Mouse (Mus musculus) embryonic stem cell, embryonic (primary cell): ENCODE results near the gene Rab36.

Experiments
- CTCF ChIA-PET, 4 experiments: fragments of 300-600 bp in 2 of 4; fragments of 350-600 bp in 2 of 4; sonication (Branson Sonifier 250); formaldehyde crosslinking; loops; one replicate each; lab custom pipeline; 2022; ENCODE audit warnings: inconsistent platforms in 2 of 4; lab: Charles Lee
- POLR2A ChIA-PET, 4 experiments: fragments of 300-600 bp in 2 of 4; fragments of 350-600 bp in 2 of 4; sonication (Branson Sonifier 250); formaldehyde crosslinking; loops; one replicate each; lab custom pipeline; 2022; ENCODE audit warnings: antibody characterized with exemption in 4 of 4, inconsistent platforms in 1 of 4; lab: Charles Lee

The Rab36 gene

DNA sequence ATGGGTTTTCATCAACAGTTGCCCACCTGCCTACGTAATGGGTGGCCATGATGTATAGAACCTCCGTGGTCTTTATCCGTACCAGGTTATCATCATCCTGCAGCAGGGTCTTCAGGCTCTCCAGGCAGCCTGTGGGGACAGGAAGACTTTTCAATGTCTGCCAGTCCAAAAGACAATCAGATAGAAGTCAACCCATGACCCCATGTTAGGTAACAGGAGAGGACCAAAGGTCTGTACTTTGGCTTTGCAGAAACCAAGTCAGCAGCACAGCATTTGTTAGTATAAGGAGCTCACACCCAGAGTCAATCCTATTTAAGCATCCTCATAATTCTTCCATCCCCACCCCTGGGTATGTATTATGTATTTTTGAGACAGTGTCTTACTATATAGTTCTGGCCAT lies 7.2 kb upstream of the Rab36 start:
- ChIA-PET CTCF (no interaction called here), POLR2A (no interaction called here)

DNA sequence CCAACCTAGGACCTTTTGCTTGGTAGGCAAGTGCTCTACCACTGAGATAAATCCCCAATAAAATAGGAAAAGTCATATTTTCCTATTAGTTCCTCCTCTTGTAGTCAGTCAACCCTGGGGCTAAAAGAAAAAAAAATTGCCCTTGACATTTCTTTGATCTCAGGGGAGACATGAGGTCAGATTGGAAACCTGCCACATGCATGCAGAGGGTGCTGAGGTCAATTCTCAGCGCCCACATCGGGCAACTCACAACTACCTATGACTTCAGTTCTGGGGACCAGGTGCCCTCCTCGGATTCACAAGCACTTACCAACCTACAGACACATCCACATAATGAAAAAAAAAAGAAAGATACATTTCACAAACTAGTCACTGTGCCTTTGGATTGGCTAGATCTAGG lies 6.6 kb upstream of the Rab36 start:
- POLR2A ChIA-PET: no interaction called here
- CTCF ChIA-PET: no interaction called here

DNA sequence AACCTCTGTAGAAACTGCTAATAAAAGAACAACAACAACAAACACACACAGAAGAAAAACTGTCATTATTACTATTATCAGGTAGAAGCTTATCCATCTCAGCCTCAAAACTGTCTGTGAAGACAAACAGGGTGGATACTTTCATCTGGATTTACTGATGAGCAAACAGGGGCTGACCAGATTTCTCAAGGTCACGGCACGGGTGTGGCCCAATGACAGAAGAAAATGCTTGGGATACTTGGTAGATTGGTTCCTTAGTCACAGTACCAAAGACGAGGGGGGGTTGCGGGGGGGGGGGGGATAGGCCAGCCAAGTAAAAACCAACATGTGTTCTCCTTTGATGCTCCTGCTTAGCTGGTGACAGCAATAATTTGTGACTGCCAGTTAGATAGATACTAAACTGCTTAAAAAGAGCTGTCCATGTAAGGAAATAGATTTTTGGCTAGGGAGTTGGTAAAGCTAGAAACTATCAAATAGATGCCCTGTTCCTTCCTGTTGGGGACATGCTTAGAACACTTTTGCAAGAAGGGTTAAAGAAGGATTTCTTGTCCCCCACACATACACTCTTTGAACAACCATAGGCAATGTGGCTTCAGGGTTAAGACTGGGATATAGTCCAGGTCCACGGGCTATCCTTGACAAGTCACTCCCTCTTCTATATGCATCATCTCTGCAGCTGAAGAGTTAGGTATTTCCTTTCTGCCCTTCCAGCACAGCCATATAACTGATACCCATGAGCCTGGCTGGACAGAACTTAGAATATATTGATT lies 5.3 kb upstream of the Rab36 start:
- POLR2A ChIA-PET: interaction anchor here in 1 of 4 experiments (0.5 to 0.7 kb wide), 2 partner anchors 11 to 122 kb away, joined by 3 to 4 read pairs; no protein-coding TSS in a partner anchor

DNA sequence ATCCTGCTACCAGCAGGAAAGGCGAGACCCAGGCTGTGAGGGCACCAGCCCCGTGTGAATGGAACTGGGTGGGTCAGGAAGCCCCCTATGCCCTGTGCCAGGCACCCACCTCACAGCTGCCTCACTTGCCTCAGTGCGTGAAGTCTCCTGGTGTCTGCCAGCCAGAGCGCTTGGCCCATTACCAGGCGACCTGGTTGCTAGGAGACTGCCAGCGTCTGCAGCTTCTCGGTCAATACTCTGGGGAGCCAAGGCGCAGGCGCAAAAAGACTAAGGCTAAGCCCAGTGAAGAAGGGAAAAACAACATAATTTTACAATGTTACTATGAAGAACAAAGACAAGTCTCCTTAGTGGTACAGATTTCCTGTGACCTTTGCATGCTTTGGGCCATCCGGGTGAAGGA lies 4.5 kb upstream of the Rab36 start, which contains the start of gene Rsph14:
Gene Rsph14, minus strand, starts transcription at position 192 of the 400 bp plus-strand sequence.
- CTCF ChIA-PET: interaction anchor here in 2 of 4 experiments (0.5 kb wide), 2 partner anchors 16 to 569 kb away, joined by 3 to 4 read pairs; no protein-coding TSS in a partner anchor
- POLR2A ChIA-PET: interaction anchor here in 1 of 4 experiments (0.6 kb wide), 1 partner anchor 27 kb away, joined by 5 read pairs; no protein-coding TSS in a partner anchor

More for the DNA sequence above, 5.3 kb upstream of the Rab36 start:
- CTCF ChIA-PET: interaction anchor here in 1 of 4 experiments (0.5 to 0.7 kb wide), 3 partner anchors 12 to 115 kb away, joined by 3 read pairs; no protein-coding TSS in a partner anchor

DNA sequence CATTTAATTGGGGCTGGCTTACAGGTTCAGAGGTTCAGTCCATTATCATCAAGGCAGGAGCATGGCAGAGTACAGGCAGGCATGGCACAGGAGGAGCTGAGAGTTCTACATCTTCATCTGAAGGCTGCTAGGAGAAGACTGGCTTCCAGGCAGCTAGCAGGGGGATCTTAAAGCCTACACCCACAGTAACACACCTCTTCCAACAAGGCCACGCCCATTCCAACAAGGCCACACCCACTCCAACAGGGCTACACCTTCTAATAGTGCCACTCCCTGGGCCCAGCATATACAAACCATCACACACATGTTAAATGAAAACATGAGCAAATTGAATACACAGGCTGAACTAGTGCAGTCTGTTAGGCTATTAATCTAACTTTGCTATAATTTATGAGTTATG lies 5.2 kb downstream of the Rab36 start:
- CTCF ChIA-PET: interaction anchor here in 2 of 4 experiments (1.1 to 1.6 kb wide), 2 partner anchors 109 to 110 kb away, joined by 4 to 6 read pairs; no protein-coding TSS in a partner anchor
- POLR2A ChIA-PET: interaction anchor here in 1 of 4 experiments (1.1 kb wide), 1 partner anchor 19 kb away, joined by 3 read pairs; the partner anchor contains the start of gene Bcr

DNA sequence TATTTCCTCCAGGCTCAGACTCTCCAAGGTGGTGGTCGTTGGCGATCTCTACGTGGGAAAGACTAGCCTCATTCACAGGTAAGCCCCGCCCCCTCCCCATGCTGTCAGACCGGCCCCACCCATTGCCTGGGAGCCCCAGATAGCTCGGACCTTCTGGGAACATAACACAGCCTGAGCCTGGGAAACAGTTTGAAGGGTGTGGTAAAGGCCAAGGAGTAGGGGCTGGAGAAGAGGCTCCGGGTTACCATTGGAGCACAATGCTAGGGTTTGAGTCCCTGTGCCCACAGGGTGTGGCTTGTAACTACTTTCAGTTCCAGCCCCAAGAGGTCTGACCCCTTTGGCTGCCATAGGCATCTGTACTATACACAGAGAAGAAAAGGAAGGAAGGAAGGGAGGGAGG lies 7.6 kb downstream of the Rab36 start:
- ChIA-PET POLR2A (no interaction called here), CTCF (interaction anchor here in 2 of 4 experiments (1.0 to 2.8 kb wide), 2 partner anchors 107 kb away, joined by 3 to 13 read pairs; no protein-coding TSS in a partner anchor)

DNA sequence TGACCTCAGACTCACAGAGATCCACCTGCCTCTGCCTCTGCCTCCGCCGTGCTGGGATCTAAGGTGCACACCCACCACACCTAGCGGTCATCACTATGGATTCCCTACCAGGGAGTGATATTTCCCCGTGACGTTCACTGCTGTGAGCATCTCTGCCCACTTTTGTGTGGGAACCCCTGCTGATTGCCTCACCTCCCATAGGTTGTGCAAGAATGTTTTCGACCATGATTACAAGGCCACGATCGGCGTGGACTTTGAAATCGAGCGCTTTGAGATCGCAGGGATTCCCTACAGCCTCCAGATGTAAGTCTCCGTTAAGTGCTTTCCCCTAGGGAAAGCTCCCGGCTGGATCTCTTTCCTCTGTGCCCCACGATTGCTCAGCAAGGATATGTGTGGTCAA lies 9.0 kb downstream of the Rab36 start:
- CTCF ChIA-PET: interaction anchor here in 2 of 4 experiments (1.0 to 2.8 kb wide), 2 partner anchors 12 to 106 kb away, joined by 3 to 13 read pairs; no protein-coding TSS in a partner anchor
- POLR2A ChIA-PET: interaction anchor here in 1 of 4 experiments (1.2 kb wide), 1 partner anchor 13 kb away, joined by 9 read pairs; no protein-coding TSS in a partner anchor

DNA sequence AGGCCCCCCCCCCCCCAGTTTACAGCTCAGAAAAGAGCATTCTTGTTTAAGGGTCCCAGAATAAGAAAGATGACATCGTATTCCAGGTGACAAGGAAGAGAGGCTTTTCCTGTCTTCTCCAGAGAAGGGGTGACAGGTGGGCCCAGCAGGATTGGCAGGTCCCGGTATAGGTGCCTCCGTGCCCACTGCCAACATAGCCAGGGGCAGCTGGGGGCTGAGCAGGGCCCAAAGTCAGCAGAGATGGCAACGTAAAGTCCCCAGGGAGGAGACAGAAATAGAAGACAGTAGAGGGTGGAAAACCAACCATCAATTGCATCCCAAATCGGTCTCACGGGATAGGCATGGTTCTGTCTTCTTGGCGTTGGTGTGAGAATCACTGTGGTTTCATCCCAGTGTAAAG lies 11.9 kb downstream of the Rab36 start:
- CTCF ChIA-PET: interaction anchor here in 1 of 4 experiments (0.6 kb wide), 1 partner anchor 40 kb away, joined by 3 read pairs; no protein-coding TSS in a partner anchor
- POLR2A ChIA-PET: interaction anchor here in 1 of 4 experiments (1.9 kb wide), 1 partner anchor 11 kb away, joined by 9 read pairs; the partner anchor contains the start of gene Bcr

DNA sequence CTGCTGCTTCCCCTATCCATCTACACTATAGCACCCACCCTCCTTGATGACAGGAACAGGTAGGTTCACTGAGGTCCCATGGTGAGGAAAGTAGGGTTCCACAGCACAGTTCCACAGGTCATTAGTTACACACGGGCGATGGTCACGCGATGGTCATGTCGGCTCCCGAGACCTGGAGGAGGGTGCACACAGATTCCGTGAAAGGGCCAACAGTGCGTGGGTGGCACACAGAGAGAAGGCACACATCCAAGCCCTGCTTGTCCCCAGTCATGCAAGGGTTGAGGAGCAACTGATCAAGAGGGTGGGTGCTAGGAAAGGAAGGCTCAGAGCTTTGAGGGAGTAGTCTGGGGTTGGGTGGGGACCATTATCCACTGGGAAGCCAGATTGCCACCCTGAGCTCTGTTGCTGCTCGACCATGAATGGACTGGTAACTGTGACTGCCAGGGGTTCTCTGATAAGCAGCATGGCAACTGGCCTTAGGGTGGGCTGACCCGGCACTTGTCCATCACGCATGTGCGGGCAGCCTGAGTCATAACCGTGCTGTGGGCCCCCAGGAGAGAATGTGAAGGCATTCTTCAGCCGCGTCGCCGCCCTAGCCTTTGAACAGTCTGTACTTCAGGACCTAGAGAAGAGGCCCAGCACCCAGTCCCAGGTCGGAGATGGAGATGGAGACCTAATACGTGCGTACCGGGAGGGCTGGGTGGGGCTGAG lies 14.7 kb downstream of the Rab36 start:
- CTCF ChIA-PET: interaction anchor here in 2 of 4 experiments (1.2 to 1.5 kb wide), 2 partner anchors 100 kb away, joined by 3 to 6 read pairs; no protein-coding TSS in a partner anchor
- POLR2A ChIA-PET: interaction anchor here in 1 of 4 experiments (1.2 kb wide), 1 partner anchor 80 kb away, joined by 3 read pairs; no protein-coding TSS in a partner anchor

DNA sequence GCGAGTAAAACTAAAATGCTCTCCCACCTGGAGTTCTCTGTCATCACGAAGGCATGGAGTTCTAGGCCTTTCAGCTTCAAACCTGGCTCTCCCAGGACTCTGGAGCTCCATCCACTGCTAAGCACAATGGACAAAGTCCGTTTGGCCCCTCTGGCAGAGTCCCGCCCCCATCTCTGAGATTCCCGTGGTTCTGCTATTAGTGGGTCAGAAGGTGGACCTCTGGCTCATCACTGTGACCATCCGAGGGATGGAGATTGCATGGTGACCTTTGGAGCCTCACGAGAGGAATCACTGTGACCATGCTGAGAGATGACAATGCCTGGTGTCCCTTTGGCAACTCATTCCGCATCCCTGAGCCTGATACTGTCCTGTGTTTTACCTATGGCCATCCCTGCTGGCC lies 16.0 kb downstream of the Rab36 start:
- ChIA-PET CTCF (interaction anchor here in 2 of 4 experiments (0.9 kb wide), 2 partner anchors 98 to 99 kb away, joined by 3 to 4 read pairs; no protein-coding TSS in a partner anchor), POLR2A (no interaction called here)

DNA sequence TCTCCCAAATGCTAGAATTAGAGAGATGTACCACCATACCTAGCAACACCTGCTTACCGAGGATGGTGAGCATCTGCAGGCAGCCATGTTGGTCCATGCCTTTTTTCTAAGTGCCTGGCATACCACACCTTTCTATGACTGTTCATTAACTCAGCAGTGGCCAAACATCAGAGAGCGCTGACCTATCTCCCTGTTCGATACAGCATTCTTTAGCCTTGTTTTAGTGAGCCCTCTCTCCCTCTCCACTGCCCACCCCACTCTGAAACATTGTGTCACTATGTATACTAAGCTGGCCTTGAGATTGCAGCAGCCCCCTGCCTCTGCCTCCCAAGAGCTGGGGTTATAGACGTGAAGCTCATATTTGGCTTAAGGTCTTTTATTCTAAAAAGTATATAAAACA lies 16.8 kb downstream of the Rab36 start:
- ChIA-PET CTCF (no interaction called here), POLR2A (interaction anchor here in 1 of 4 experiments (0.7 kb wide), 1 partner anchor 20 kb away, joined by 3 read pairs; no protein-coding TSS in a partner anchor)

DNA sequence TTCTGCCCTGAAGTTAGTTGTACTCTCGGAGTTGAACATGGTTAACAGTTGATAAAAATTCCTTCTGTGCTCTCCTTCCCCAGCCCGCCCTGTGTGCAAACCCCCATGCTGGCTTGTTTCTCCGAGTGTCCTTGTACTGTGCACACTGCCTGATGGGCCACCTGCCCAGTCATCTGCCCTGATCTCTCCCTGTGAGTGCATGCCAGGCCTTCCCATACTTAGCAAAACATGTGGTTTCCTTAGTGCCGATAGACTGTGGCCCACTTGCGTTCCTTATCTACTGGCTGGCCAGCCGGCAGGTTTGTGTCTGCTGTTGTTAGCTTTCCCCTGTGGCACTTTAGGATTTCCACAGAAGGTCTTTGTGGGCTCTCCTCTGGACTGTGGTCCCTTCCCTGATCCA lies 17.3 kb downstream of the Rab36 start:
- CTCF ChIA-PET: no interaction called here
- POLR2A ChIA-PET: interaction anchor here in 1 of 4 experiments (0.7 kb wide), 1 partner anchor 21 kb away, joined by 3 read pairs; no protein-coding TSS in a partner anchor

DNA sequence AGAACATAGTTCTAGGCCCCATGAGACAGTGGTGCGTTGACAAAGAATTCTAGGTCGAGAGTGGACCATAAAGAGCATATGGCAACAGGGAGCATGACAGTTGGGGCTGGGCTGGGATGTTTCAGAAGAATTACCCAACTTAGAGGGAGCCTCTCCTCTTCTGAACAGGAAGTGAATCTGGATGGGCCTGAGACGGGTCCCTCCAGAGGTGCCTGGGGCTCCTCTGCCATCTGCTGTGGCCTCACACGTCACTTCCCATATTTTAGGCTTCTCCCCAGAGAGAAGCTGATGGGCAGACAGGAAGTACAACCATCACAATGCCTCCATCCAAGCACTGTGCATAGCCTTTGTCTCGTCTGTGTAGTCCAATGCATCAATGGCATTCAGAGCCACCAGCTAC lies 18.8 kb downstream of the Rab36 start:
- ChIA-PET CTCF (interaction anchor here in 3 of 4 experiments (1.0 to 6.6 kb wide), 3 partner anchors 95 to 96 kb away, joined by 3 to 68 read pairs (median 58); no protein-coding TSS in a partner anchor), POLR2A (interaction anchor here in 2 of 4 experiments (0.9 to 1.4 kb wide), 3 partner anchors 93 to 593 kb away, joined by 3 to 4 read pairs (median 3); no protein-coding TSS in a partner anchor)

DNA sequence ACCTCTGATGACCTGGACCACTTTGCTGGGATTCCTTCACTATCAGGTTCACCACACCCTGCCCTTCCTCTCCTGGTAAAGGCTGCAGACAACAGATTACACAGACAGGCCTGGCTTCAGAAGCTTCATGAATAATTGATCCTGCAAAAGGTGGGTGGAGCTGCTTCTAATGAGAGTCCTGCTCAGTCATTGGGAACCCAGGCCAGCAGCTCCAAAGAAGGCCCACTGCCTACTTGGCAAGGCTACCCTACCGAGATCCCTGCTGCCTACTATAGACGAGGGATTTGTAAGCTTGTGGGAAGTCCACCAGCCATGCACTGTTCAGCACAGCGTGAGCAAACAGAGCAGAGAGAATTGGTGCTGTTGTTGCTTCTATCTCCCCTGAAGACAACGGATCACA lies 19.4 kb downstream of the Rab36 start:
- POLR2A ChIA-PET: interaction anchor here in 2 of 4 experiments (0.8 to 1.4 kb wide), 4 partner anchors 58 to 593 kb away, joined by 3 to 4 read pairs (median 3); no protein-coding TSS in a partner anchor

DNA sequence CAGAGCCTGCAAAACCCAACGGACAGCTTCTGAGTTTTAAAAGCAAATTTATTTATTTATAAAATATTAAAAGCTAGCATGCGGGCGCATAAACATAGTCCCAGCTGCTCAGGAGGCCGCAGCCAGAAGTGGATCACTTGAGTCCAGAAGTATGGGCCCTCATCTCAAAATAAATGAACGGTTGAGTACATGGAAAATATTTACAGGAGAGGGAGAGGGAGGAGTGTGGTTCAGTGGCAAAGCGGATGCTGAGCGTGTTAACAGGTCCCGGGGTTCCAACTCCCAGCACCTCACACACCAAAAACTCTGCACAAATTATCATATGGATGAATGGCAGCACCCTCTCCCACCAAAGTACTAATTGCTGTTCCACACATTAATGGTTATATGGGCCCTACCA lies 21.5 kb downstream of the Rab36 start:
- CTCF ChIA-PET: interaction anchor here (0.6 to 6.6 kb wide), 8 partner anchors 57 to 793 kb away, joined by 3 to 68 read pairs (median 16); no protein-coding TSS in a partner anchor
- POLR2A ChIA-PET: interaction anchor here (0.6 to 2.7 kb wide), 8 partner anchors 12 to 874 kb away, joined by 3 to 14 read pairs (median 4); partner anchors contain the start of gene Chchd10 (in 1 of the 4)

More for the DNA sequence above, 19.4 kb downstream of the Rab36 start:
- CTCF ChIA-PET: interaction anchor here in 3 of 4 experiments (1.0 to 6.6 kb wide), 3 partner anchors 95 kb away, joined by 3 to 68 read pairs (median 58); no protein-coding TSS in a partner anchor

DNA sequence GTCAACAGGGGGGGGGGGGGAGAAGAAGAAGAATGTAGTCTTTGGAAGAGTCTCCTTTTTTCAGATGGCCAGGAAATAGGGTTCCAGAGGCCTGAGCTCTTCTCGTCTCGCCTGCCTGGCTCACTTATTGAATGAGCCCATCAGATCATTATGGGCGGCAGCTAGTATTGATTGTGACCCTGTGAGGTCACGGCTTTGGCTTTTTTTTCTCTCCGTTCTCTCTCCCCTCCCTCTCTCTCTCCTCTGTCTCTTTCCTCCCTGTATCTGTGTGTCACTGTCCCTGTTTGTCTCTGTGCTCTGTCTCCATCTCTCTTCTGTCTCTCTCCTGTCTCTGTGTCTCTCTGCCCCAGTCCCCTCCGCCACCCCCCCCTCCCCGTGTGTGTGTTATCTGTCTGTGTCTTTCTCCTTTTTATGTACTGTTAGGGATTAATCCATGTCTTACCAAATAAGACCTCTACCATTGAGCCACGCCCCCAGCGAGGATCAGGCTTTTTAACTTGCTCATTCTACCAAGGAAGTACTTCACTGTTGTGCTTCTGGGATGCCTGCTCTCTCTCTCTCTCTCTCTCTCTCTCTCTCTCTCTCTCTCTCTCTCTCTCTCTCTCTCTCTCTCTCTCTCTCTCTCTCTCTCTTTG lies 22.0 kb downstream of the Rab36 start:
- ChIA-PET CTCF (interaction anchor here (0.6 to 6.6 kb wide), 20 partner anchors 11 to 1377 kb away, joined by 3 to 68 read pairs (median 4); partner anchors contain the start of gene Rab36 (in 1 of the 4)), POLR2A (interaction anchor here (0.6 to 2.7 kb wide), 17 partner anchors 9 to 1836 kb away, joined by 3 to 14 read pairs (median 4); partner anchors contain the start of gene Rsph14 (in 1 of the 4))

DNA sequence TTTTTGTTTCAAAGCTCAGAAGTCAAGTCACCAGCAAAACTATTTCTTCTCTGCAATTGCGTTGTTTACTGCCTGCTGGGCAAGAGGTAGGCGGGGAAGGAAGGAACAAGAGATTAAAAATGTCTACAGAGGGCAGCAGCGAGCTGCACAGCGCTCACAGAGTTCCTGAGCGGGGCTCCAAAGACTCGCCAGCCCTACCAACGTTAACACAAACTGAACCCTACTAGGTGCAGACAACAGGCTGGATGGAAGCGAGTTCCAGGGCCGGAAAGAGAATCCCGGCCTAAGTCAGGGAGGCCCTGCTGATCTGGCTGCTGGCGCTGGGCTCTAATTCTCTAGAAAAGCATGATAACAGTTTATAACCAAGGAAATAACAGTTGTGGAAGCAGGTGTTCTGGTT lies 22.5 kb downstream of the Rab36 start:
- POLR2A ChIA-PET: interaction anchor here in 3 of 4 experiments (0.6 to 2.7 kb wide), 14 partner anchors 10 to 1836 kb away, joined by 3 to 14 read pairs (median 4); partner anchors contain the start of genes Gnaz (in 1 of the 3) and Rsph14 (in 1 of the 3)
- CTCF ChIA-PET: interaction anchor here (0.5 to 6.6 kb wide), 20 partner anchors 10 to 1376 kb away, joined by 3 to 68 read pairs (median 4); partner anchors contain the start of gene Rab36 (in 1 of the 4)
